Mouse (Mus musculus): ENCODE data around the gene Ptprb.

GRCm38 (mm10) chr10:116270646-116271469, 4.5 kb upstream of the Ptprb start:
- TF ChIP-seq CTCF (IDR thresholded peaks at IDR 0.05; ENCODE audit: control insufficient read depth, insufficient read depth, insufficient read length) (no peak), MYOG (IDR thresholded peaks at IDR 0.05; ENCODE audit: control insufficient read depth, extremely low read depth, insufficient read length) (no peak), FOSL1 (IDR thresholded peaks at IDR 0.05; ENCODE audit: insufficient read depth, low read length, poor library complexity, severe bottlenecking) (no peak), USF1 (IDR thresholded peaks at IDR 0.05; ENCODE audit: low read depth) (no peak), MAX (IDR thresholded peaks at IDR 0.05) (no peak)
